ENCODE assay signal across 13 mouse cellular contexts in the genomic region with DNA sequence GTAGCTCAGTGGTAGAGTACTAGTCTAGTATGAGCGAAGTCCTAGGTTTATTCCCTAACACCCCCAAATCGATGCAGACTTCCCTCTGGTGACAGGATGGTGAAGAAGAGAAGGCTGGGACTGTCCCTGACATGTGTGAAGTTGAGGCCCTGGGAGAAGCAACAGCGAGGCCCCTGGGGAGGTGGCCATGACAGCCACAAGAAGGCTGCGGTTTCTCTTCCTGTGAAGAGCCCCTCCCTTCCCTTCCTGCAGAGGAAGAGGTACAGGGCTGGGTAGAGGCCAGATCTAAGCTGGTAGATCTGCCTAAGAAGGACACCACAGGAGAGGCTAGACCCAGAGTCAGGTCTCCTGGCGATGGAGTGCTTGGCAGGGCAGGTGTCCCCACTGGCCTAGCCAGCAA. TPM values are rescaled to one million over a fixed set of nuclear protein-coding genes. Genes with fewer than 3 reads are reported as not detected.
DNase-seq lines count a peak whose midpoint lies in the region; ATAC-seq and TF ChIP-seq lines count a peak whose summit lies in the region.
"Had no signal": no experiment of that assay in that cellular context is flagged by ENCODE, and none has a peak within 500 bp of the region (broad histone marks: within the 10 kb centered on the region; RNA-seq: fewer than 3 reads in every experiment).

No protein-coding gene starts in this region.

- peaks cover 16 to 29% of the 10 kb centered on the region in 2 experiments for H3K4me1 ChIP-seq in MEL (ENCODE audit: control insufficient read depth in 1 of 2, insufficient read depth in 2 of 2, low read length in 2 of 2)
- H3K4me1 ChIP-seq in liver, embryonic 13.5 days (replicated peaks), result peaks cover 56% of the 10 kb centered on the region
- no peaks in the 10 kb centered on the region; the same call in none of the 2 replicates for H3K4me1 ChIP-seq in small intestine, adult 2 months (ENCODE audit: control insufficient read depth, insufficient read depth, insufficient read length, low read length)
- peaks cover 9% of the 10 kb centered on the region; the same call in 1 of the 2 replicates for H3K4me1 ChIP-seq in kidney, embryonic 14.5 days (ENCODE audit: control insufficient read depth, insufficient read depth, low read length)
- H3K4me1 ChIP-seq: hindbrain, embryonic 15.5 days; midbrain, embryonic 15.5 days had no signal

- ATAC-seq in liver, embryonic 13.5 days (ENCODE audit: low read depth), result peak; percentile 77
- ATAC-seq in kidney, embryonic 14.5 days (ENCODE audit: low FRiP score, low TSS enrichment), result no peak
- ATAC-seq: midbrain, embryonic 15.5 days had no signal

- H3K27me3 ChIP-seq in MEL (ENCODE audit: control insufficient read depth in 1 of 2, insufficient read depth in 2 of 2, low read length in 2 of 2), result no peaks in the 10 kb centered on the region
- H3K27me3 ChIP-seq in liver, embryonic 13.5 days, result no peaks in the 10 kb centered on the region
- H3K27me3 ChIP-seq in small intestine, adult 2 months (ENCODE audit: control insufficient read depth, insufficient read depth, low read length), result no peaks in the 10 kb centered on the region
- no peaks in the 10 kb centered on the region for H3K27me3 ChIP-seq in kidney, embryonic 14.5 days (ENCODE audit: control insufficient read depth, insufficient read depth, low read length)
- H3K27me3 ChIP-seq: hindbrain, embryonic 15.5 days; midbrain, embryonic 15.5 days had no signal

- peak in 1 of 2 experiments; percentile 29; a peak in 3 of 4 replicates for TF ChIP-seq EP300 in MEL (IDR thresholded peaks at IDR 0.05; ENCODE audit: low read depth in 1 of 2, low read length in 2 of 2)

- TF ChIP-seq RAD21 in MEL (IDR thresholded peaks at IDR 0.05; ENCODE audit: low read depth, low read length), result no peak

- H3K9me3 ChIP-seq in MEL (replicated peaks; ENCODE audit: insufficient read depth, low read length), result no peaks in the 10 kb centered on the region
- H3K9me3 ChIP-seq in liver, embryonic 13.5 days (replicated peaks), result no peaks in the 10 kb centered on the region
- H3K9me3 ChIP-seq in kidney, embryonic 14.5 days (ENCODE audit: control insufficient read depth, low read length), result no peaks in the 10 kb centered on the region
- H3K9me3 ChIP-seq: hindbrain, embryonic 15.5 days; midbrain, embryonic 15.5 days had no signal

- peak overlapping the region; percentile 67 for H3K27ac ChIP-seq in MEL (ENCODE audit: control insufficient read depth, low read depth, low read length)
- H3K27ac ChIP-seq in liver, embryonic 13.5 days, result peak overlapping the region; percentile 83
- peak overlapping the region; percentile 23; the same call in 1 of the 2 replicates for H3K27ac ChIP-seq in small intestine, adult 2 months (ENCODE audit: insufficient read depth, low read depth, low read length)
- no peak overlapping the region for H3K27ac ChIP-seq in kidney, embryonic 14.5 days (ENCODE audit: low read depth, low read length)
- H3K27ac ChIP-seq: heart, adult 2 months; hindbrain, embryonic 15.5 days; midbrain, embryonic 15.5 days had no signal

- DNase-seq in 416B (ENCODE audit: low read depth) (peak; percentile 83), MEL (ENCODE audit: low read depth, low spot score) (peak; percentile 71)
- no peak for DNase-seq in liver, embryonic 13.5 days
- no peak for DNase-seq in right cerebral cortex, postnatal 25 days
- no peak for DNase-seq in frontal cortex, postnatal 25 days (ENCODE audit: low spot score in 2 of 2)
- DNase-seq in kidney, postnatal 14 days, result no peak
- DNase-seq: adrenal gland, postnatal 10 days; cerebellum, adult 9-11 months had no signal

- no peak overlapping the region for H3K4me3 ChIP-seq in MEL (ENCODE audit: control insufficient read depth in 1 of 2, insufficient read depth in 1 of 2, low read depth in 2 of 2, low read length in 2 of 2)
- H3K4me3 ChIP-seq in liver, embryonic 13.5 days (replicated peaks), result peak overlapping the region; percentile 11; the same call in 1 of the 2 replicates
- H3K4me3 ChIP-seq in small intestine, adult 2 months (ENCODE audit: low read depth, low read length), result no peak overlapping the region
- no peak overlapping the region for H3K4me3 ChIP-seq in kidney, embryonic 14.5 days (ENCODE audit: low read length)
- H3K4me3 ChIP-seq: heart, adult 2 months; hindbrain, embryonic 15.5 days; midbrain, embryonic 15.5 days had no signal

- peak overlapping the region; percentile 35 for H3K9ac ChIP-seq in MEL (ENCODE audit: control insufficient read depth, low read depth, low read length, poor library complexity, severe bottlenecking)
- peak overlapping the region; percentile 50 for H3K9ac ChIP-seq in liver, embryonic 13.5 days
- no peak overlapping the region for H3K9ac ChIP-seq in kidney, embryonic 14.5 days (ENCODE audit: low read depth, low read length)
- H3K9ac ChIP-seq: hindbrain, embryonic 15.5 days; midbrain, embryonic 15.5 days had no signal

- no peaks in the 10 kb centered on the region; the same call in none of the 2 replicates for H3K79me2 ChIP-seq in MEL (ENCODE audit: control insufficient read depth, insufficient read depth, low read length, poor library complexity)

- TF ChIP-seq CTCF in MEL (IDR thresholded peaks at IDR 0.05 in 2 of 3, conservative IDR thresholded peaks at IDR 0.05 in 1 of 3; ENCODE audit: control insufficient read depth in 1 of 3, insufficient read depth in 1 of 3, low read depth in 2 of 3, low read length in 3 of 3, poor library complexity in 1 of 3, severe bottlenecking in 1 of 3), result no peak
- TF ChIP-seq CTCF in small intestine, adult 2 months (IDR thresholded peaks at IDR 0.05; ENCODE audit: extremely low read depth, insufficient read length, insufficient replicate concordance, low read depth, low read length), result no peak

- 20% methylated on average over 5 of the region's 5 CpGs for WGBS in liver, embryonic 13.5 days (ENCODE audit: insufficient replicate concordance)
- 60% methylated on average over 5 of the region's 5 CpGs for WGBS in small intestine, adult 2 months
- WGBS in kidney, embryonic 14.5 days, result 68% methylated on average over 5 of the region's 5 CpGs

- H3K4me2 ChIP-seq in liver, embryonic 13.5 days, result peak overlapping the region; percentile 50
- H3K4me2 ChIP-seq in kidney, embryonic 14.5 days (replicated peaks; ENCODE audit: low read depth, low read length), result no peak overlapping the region
- H3K4me2 ChIP-seq: hindbrain, embryonic 15.5 days; midbrain, embryonic 15.5 days had no signal

- no peak for TF ChIP-seq POLR2A in MEL (IDR thresholded peaks at IDR 0.05; ENCODE audit: control insufficient read depth in 1 of 2, insufficient read depth in 1 of 2, low read depth in 1 of 2, low read length in 2 of 2, poor library complexity in 1 of 2)
- TF ChIP-seq POLR2A in small intestine, adult 2 months (IDR thresholded peaks at IDR 0.05; ENCODE audit: low read depth, low read length), result no peak

- H3K36me3 ChIP-seq in MEL (ENCODE audit: control insufficient read depth in 1 of 2, insufficient read depth in 2 of 2, low read length in 2 of 2), result peaks cover 2 to 27% of the 10 kb centered on the region in 2 experiments; a peak in 3 of 4 replicates
- peaks cover 14% of the 10 kb centered on the region for H3K36me3 ChIP-seq in liver, embryonic 13.5 days
- no peaks in the 10 kb centered on the region for H3K36me3 ChIP-seq in small intestine, adult 2 months (ENCODE audit: control insufficient read depth, insufficient read depth, low read length)
- H3K36me3 ChIP-seq in kidney, embryonic 14.5 days (ENCODE audit: control insufficient read depth, insufficient read depth, low read length), result no peaks in the 10 kb centered on the region
- H3K36me3 ChIP-seq: hindbrain, embryonic 15.5 days; midbrain, embryonic 15.5 days had no signal

TF ChIP-seq in MEL, 35 proteins besides CTCF, POLR2A, EP300 and RAD21:
- TF ChIP-seq USF2 (IDR thresholded peaks at IDR 0.05; ENCODE audit: borderline replicate concordance in 1 of 2, insufficient read depth in 1 of 2, low read depth in 1 of 2, low read length in 2 of 2) (no peak), MYC (IDR thresholded peaks at IDR 0.05; ENCODE audit: low read depth, low read length) (0 out of 2 replicates have a peak, but pooled peaks have one; percentile 33), E2F4 (IDR thresholded peaks at IDR 0.05; ENCODE audit: borderline replicate concordance, low read depth, low read length) (no peak), CHD1 (IDR thresholded peaks at IDR 0.05; ENCODE audit: low read depth, low read length) (no peak), KAT2A (conservative IDR thresholded peaks at IDR 0.05; ENCODE audit: low read depth, low read length) (no peak), JUND (IDR thresholded peaks at IDR 0.05; ENCODE audit: low read depth, low read length) (no peak)
TF ChIP-seq in MEL: peak in this region for 1.

RNA-seq across cellular contexts. Expression of a gene that starts 8.6 kb away (rescaled TPM):
- 257 and 268 TPM in 2 replicates for total RNA-seq in MEL (2012; rRNA removed)
- 100 to 1,000 TPM; 772 to 881 TPM for polyA plus RNA-seq in MEL (2012; ENCODE audit: insufficient read depth in 1 of 2, insufficient read length in 2 of 2, low read depth in 1 of 2, low replicate concordance in 2 of 2, missing spikeins in 1 of 2)
- polyA plus RNA-seq in liver, embryonic 13.5 days (2015; fragmentation: Nextera tagmentation; extraction: Ambion mirVana), result 75.2 and 81.2 TPM in 2 replicates
- polyA plus RNA-seq in small intestine, adult 2 months (2012; rRNA removed), result 37.0 and 136 TPM in 2 replicates
- polyA plus RNA-seq in kidney, embryonic 14.5 days (2014; fragmentation: Nextera tagmentation; extraction: Ambion mirVana), result 6.1 and 7.6 TPM in 2 replicates

RNA-seq across cellular contexts. Expression of a gene that starts 19.5 kb away (rescaled TPM):
- not detected in 2 replicates for total RNA-seq in MEL (2012; rRNA removed)
- not detected for polyA plus RNA-seq in MEL (2012; ENCODE audit: insufficient read depth in 1 of 2, insufficient read length in 2 of 2, low read depth in 1 of 2, low replicate concordance in 2 of 2, missing spikeins in 1 of 2)
- polyA plus RNA-seq in liver, embryonic 13.5 days (2015; fragmentation: Nextera tagmentation; extraction: Ambion mirVana), result not detected in 2 replicates
- 0.44 and 1.4 TPM in 2 replicates for polyA plus RNA-seq in small intestine, adult 2 months (2012; rRNA removed)
- polyA plus RNA-seq in kidney, embryonic 14.5 days (2014; fragmentation: Nextera tagmentation; extraction: Ambion mirVana), result 0.21 and 0.23 TPM in 2 replicates
- total RNA-seq: heart, adult 2 months had no signal
- polyA plus RNA-seq: heart, adult 2 months had no signal

RNA-seq across cellular contexts. Expression of a gene that starts 32.7 kb away (rescaled TPM):
- total RNA-seq in MEL (2012; rRNA removed), result 0.15 and 0.20 TPM in 2 replicates
- 1 to 10 TPM in 1 of 2 experiments, not detected in 1; 1.3 TPM for polyA plus RNA-seq in MEL (2012; ENCODE audit: insufficient read depth in 1 of 2, insufficient read length in 2 of 2, low read depth in 1 of 2, low replicate concordance in 2 of 2, missing spikeins in 1 of 2)
- 3.6 and 4.5 TPM in 2 replicates for polyA plus RNA-seq in liver, embryonic 13.5 days (2015; fragmentation: Nextera tagmentation; extraction: Ambion mirVana)
- 7.9 and 8.1 TPM in 2 replicates for polyA plus RNA-seq in small intestine, adult 2 months (2012; rRNA removed)
- 26.0 and 31.9 TPM in 2 replicates for polyA plus RNA-seq in kidney, embryonic 14.5 days (2014; fragmentation: Nextera tagmentation; extraction: Ambion mirVana)

RNA-seq across cellular contexts. Expression of a gene that starts 32.9 kb away (rescaled TPM):
- 8.7 and 9.2 TPM in 2 replicates for total RNA-seq in MEL (2012; rRNA removed)
- 10 to 100 TPM in 1 of 2 experiments, not detected in 1; 23.5 TPM for polyA plus RNA-seq in MEL (2012; ENCODE audit: insufficient read depth in 1 of 2, insufficient read length in 2 of 2, low read depth in 1 of 2, low replicate concordance in 2 of 2, missing spikeins in 1 of 2)
- 11.9 and 12.5 TPM in 2 replicates for polyA plus RNA-seq in liver, embryonic 13.5 days (2015; fragmentation: Nextera tagmentation; extraction: Ambion mirVana)
- 11.2 and 12.7 TPM in 2 replicates for polyA plus RNA-seq in small intestine, adult 2 months (2012; rRNA removed)
- polyA plus RNA-seq in kidney, embryonic 14.5 days (2014; fragmentation: Nextera tagmentation; extraction: Ambion mirVana), result 2.6 and 3.5 TPM in 2 replicates

Comparison
In these comparisons a context has a peak if more than half of its experiments do, and no peak if none do; other contexts are left out.
1. DNase-seq: peak in 416B (single experiment) and MEL (single experiment); none in liver, embryonic 13.5 days (single experiment), right cerebral cortex, postnatal 25 days (single experiment), frontal cortex, postnatal 25 days (0 of 2) and kidney, postnatal 14 days (single experiment).